Mouse (Mus musculus) spleen, postnatal 36 days (tissue): ENCODE results near the gene Nxpe3.

Source experiments
- DNase-seq, 2 experiments: peaks; one replicate each; pipeline ENCODE4 v3.0.0; 2022; ENCODE audit warnings: low spot score in 2 of 2, mixed read lengths in 1 of 2

The Nxpe3 gene

DNA sequence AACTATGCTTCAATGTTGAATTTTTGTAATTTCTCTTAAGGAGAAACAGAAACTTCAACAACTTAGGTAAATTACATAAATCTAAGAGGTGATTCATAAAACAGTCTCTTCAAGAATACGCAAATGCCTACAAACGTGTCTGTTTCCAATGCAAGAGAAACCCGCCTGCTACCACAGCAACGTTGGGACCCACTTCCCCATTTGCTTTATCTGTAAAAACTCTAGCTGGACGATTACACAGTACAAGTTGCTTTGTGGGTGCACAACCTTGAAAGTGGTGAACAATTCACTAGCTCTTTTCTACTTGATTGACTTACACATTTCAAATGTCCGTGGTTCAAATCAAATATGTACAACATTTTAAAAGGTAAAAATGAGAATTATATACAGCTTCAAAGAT, 83.3 kb downstream of the Nxpe3 start:
- DNase-seq = peak; percentile 39 to 52

DNA sequence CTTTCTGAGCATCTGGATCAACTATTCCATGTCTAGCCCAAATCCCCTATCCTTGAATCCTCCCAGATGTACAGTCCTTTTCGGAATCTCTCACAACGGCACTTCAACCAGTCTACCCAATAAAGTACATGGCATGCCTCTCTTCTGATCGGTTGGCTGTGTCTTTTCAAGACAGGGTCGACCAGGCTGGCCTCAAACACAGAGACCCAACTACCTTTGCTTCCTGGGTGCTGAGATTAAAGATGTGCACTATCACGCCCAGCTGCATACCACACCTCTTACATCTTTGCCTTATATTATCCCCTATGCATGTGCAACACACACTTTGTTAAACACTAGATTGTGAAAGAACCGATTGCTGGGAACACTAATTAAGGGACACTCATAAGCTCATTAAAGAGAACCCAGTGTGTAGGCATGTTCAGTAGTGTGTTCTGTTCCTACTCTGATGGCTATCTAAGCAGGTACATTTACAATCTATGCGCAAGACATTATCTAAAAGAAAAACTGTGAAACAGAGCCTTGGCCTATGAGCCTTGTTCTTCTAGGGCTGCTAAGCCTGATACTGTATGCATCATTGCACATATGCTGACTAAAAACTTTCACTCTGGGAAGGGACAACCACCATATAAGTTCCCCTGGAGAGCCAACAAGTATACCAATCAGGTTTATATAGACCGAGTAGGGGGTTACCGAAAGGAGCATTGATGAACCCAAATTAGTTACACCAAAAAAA, 85.1 kb downstream of the Nxpe3 start:
- no peak for DNase-seq

- DNase-seq = no peak
These were observed 85.7 kb downstream of the Nxpe3 start for GRCm38 (mm10) chr16:55809345-55809744.

DNA sequence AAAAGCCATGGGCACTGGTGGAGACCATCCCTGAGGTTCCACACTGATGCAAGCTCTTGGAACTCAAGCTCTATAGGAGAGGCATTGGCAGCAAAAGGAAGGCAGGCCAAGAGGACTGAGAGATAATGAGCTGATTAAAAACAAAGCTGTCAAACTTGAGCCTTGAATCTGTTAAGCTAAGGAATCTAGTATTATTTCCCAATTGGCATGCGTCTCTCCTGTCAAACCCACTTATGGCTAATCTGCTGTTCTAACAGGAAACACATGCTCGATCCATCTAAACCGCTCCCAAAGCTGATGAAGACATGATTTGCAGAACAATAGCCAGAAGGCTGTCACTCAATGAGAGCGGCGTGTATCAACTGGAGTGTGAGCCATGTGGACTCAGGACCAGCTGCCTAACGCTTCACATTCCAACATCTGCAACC, 87.6 kb downstream of the Nxpe3 start:
- DNase-seq = no peak

DNA sequence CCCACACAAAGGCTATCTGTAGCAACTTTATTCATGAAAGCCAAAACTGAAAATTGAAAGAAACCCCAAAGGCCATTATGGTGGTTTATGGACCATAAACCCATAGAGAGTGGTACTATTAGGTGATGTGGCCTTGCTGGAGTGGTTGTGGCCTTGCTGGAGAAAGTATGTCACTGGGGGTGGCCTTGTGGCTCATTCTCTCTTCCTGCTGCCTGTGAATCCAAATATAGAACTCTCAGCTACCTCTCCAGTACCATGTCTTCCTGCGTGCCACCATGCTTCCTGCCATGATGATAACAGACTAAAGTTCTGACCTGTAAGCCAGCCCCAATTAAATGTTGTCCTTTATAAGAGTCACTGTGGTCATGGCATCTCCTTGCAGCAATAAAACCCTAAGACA, 90.3 kb downstream of the Nxpe3 start:
- no peak for DNase-seq

- DNase-seq = no peak
These were observed 93.5 kb downstream of the Nxpe3 start for GRCm38 (mm10) chr16:55801629-55802028.

- peak; percentile 10 to 22 for DNase-seq
These were observed 96.2 kb downstream of the Nxpe3 start for GRCm38 (mm10) chr16:55798845-55799244.

DNA sequence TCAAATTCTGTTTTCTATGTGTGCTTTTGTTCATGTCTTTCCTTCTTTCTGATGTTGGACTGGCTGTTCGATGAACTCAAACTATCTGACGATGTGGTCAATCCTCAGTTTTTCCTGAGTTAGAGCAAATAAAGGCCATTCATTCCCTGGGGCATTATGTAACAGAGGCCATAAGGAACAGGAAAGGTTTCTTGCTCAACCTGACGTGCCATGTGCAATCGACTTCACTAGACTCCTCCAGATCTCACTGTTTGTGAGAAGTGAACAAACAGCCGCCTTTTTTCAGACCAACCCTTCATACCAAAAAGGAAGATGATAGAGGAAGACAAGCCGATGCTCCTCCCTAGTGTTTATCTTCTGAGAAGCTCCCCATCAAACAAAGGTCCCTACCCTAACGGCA, 104.8 kb downstream of the Nxpe3 start:
- DNase-seq = no peak
